Mouse (Mus musculus) megakaryocyte, adult 5-6 weeks (primary cell): Measurements from ENCODE around the gene Nphp3. TPM values are rescaled to one million over a fixed set of nuclear protein-coding genes. Genes with fewer than 3 reads are reported as not detected.

Experiments used
- ATAC-seq: 2 replicates; pipeline ENCODE4 v1.8.0; 2016; ENCODE audit warnings: mild to moderate bottlenecking, inconsistent platforms; ENCODE audit not compliant: poor library complexity, severe bottlenecking
- total RNA-seq, 2 experiments: library from RNA; stranded (forward) in 1 of 2; stranded (reverse) in 1 of 2; fragments of 153-499, 151-499 nt in 1 of 2; fragments of 221-1000, 200-1000 nt in 1 of 2; gene quantifications; 2 replicates each; pipeline versions ENCODE4 v1.2.3 to v1.2.4; 2015 to 2017

The Nphp3 gene
- total RNA-seq (2015) (1.2 and 3.5 TPM in 2 replicates), total RNA-seq (2017) (1.7 and 2.4 TPM in 2 replicates)

DNA sequence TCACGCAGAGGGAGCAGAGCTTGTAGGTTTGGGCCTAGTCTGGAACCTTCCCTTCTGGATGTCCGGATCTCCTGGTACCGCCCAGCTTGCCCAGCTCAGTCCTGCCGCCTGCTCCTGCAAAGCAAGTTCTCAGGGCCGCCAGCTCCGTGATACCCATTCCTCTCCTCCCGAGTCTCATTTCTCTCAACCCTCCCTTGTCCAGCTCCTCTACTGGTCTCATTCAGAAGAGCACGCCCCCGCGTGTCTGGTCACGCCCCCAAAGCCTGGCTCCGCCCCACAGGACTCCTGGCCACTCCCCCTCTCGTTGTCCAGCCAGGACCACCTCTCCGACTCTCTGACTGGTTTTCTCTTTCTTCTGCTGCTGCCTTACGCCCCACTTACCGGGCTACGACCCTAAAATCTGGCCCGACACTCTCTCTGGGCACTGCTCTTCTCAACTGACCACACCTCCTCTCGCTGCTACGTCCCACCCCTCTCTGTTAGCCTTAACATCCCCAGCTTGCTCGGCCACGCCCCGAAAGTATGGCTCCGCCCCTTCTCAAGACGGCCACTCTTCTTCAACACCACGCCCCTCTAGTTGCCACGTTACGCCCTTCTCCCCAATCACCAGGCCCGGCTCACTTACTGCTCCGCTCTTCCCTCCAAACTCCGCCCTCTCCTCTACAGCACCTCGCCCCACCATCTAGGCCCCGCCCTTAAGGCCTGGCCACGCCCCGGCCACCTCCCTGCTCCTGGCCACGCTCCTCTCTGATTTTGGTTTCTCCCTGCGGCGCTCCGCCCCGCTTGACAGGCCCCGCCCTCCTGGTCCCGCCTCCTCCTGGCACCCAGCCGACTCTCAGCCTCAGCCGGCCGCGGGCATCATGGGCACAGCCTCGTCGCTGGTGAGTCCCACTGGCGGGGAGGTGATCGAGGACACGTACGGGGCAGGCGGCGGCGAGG is at the start of gene Nphp3:
Gene Nphp3, plus strand, starts transcription at position 624 of the 939 bp plus-strand sequence.
- peak; percentile 91 for ATAC-seq

DNA sequence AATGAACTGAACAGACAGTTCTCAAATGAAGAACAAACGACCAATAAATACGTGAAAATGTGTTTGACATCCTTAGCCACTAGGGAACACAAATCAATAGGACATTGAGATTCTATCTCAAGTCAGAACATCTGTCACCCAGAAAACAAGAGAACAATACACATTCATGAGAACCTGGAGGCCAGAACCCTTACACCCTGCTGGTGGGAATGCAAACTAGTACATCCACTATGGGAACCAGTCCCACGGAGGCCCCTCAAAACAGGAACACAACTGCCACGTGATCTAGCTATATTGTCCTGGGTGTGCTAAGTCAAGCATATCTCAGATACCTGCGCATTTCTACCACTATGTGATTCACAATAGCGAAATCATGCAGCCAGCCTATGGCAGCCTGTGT is 43.6 kb upstream of the Nphp3 start:
- no peak for ATAC-seq

DNA sequence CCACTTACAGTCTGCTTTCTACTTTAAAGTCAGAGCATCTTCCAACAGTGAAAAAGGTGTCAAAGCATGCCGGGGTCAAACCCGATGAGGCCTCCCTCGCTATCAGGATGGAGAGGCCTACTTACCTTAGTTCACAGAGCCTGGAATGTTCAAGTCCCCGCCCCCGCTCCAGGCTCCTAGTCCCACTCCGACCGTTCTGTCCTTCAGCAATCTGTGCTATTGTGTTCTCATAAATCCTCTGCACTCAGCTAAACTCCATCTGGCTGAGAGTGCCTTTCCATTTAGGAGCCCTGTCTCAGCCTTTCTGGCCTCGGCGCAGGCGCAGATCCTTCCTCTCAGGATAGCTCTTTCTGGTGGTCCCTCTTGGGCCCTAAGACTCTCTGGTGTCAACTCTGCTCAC is 42.4 kb upstream of the Nphp3 start:
- ATAC-seq = no peak

DNA sequence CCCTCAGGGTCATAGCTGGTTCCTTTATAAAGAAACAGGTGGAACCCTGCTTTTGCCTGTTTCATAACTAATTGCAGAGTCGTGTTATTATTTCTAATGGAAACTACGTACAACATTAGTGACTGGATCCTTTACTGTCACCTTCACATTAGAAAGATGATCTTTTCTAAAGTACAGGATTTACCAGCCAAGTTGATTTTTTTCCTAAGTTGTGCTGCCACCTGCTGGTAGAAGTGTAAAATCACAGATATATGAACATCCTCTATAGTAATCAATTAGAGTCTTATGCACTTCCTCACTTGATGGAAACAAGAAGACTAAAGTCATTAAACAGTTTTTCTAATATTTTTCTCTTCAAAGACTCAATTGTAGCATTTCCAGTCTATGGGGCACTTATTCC is 5.8 kb upstream of the Nphp3 start:
- peak; percentile 85 for ATAC-seq

DNA sequence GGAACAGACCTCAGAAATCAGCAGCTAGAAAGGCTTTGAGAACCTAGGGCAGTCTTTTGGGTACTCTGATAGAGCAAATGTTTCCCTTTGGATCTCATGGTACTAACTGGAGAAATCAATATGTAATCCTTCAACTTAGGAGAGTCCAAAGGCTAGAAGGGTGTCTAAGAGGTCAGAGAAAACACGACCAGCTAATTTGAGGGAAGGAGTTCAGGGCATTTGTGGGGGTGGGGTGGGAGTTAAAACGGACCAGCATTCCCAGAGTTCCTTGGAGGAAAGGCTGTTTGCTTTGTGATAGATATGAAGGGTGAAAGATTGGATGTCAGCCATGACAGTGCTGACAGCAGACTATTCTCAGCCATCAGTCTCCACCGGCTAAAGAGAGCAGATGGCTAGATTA is 1.7 kb upstream of the Nphp3 start:
- ATAC-seq = no peak

DNA sequence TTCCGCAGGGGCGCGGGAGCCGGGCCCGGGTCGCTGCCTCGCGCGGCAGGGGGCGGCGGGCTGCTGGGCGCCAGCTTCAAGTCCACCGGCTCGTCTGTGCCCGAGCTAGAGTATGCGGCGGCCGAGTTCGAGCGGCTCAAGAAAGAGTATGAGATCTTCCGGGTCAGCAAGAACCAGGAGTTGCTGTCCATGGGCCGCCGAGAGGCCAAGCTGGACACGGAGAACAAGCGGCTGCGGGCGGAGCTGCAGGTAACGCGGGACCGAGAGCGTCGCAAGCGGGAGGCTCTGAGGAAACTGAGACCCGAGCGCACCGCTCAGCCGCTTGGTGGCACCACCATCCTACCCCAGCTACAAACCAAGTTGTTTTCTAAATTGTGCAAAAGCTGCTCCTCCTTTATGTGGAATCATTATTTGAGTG is 578 bp downstream of the Nphp3 start:
- peak; percentile 58 for ATAC-seq

DNA sequence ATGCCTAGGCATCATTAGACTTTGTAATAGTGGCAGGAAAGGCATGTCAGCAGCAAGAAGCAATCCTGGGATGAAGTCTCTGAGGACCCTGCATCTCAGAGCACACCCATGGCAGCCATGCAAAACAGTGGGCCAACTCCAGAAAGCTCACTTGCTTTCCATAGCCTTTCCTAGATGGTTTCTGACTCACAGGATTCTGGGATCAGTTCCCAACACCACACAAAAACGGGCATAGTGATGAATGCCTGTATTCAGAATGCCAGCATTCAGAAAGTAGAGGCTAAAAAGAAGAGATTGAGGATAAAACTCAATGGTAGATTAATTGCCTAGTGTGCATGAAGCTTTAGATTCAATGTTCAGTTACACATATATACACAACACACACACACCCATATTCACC is 12.2 kb downstream of the Nphp3 start:
- no peak for ATAC-seq

DNA sequence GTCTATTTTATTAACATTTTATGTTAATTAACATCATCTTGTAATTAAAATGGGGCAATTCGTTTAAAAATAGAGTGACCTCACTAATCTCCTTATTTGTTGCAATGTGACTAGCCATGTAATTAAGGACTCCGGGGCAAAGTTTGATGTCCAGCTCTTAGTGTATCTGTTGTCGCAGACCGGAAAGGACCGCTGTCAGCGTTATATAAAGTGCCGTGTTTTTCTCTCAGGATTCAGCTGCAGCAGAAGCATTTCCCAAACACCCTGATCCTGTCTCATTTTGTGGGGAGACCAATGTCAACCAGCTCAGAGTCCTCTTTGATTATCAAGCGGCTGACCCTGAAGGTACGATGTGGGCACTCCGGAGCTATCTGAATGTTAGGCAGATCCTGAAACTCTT is 18.7 kb downstream of the Nphp3 start:
- no peak for ATAC-seq

DNA sequence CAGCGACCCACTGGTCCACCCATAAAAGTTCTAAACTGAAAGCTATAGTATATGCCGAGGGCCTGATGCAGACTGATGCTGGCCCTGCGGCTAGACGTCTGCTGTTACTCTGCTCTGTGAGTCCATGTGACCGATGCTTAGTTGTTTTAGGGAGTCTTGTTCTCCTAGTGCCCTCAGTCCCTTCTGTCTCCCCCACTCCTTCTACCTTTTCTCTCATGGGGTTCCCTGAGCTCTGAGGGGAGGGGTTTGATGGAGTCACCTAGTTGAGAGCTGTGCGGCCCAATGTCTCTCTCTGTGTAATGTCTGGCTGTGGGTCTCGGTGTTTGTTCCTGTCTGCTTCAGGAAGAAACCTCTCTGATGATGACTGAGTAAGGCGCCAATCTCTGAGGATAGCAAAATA is 24.8 kb downstream of the Nphp3 start:
- ATAC-seq = no peak

DNA sequence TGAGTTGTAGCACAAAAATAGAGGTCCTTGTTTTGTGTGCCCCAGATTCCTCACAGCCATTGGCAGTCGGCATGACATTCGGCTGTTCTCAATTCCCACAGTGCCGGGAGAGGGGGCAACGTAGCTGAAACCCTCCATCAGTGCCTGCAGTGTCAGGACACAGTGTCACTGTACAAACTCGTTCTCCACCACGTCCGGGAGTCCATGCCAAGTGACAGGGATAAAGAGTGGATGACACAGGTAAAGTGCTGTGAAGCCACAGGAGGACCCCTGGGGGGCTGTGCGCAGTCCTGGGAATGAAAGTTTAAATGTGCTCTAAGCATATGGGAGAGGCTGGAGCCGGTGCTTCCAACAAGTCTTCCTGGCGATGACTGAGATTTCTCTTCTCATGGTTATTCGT is 27.5 kb downstream of the Nphp3 start:
- no peak for ATAC-seq

DNA sequence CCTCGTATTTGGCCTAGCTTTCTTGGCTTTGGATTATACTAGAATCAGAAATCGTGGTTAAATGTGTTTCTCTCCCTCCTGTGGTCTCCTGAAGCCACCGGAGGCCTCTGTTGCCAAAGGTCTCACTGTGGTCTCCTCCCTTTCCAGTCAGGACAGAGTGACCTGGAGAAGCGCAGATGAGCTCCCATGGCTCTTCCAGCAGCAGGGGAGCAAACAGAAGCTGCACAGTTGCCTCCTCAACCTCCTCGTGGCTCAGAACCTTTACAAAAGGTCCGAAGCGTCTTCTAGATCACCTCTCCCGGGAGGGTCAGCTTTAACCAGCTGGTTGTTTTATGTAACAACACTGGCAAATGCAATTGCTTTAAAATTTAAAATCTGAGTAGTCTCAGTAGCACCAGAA is 31.9 kb downstream of the Nphp3 start:
- no peak for ATAC-seq

DNA sequence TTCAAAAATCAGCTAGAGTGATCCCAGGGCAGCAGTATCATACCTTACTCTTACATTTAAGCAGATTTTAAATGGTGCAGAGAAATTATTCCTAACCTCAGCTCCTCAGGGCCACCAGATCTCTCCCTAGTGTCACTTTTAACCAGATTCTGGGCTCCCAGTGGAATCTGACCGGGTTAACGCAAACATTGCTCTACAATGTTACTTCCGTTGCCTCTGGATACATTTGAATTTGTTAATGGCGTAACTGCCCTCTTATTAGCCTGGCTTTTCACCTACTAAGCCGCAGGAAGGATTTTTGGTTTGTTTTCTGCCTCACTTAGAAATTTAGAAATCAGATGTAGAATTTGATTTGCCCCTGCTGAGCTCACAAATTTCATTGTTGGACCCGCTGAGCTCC is 32.4 kb downstream of the Nphp3 start:
- ATAC-seq = no peak

DNA sequence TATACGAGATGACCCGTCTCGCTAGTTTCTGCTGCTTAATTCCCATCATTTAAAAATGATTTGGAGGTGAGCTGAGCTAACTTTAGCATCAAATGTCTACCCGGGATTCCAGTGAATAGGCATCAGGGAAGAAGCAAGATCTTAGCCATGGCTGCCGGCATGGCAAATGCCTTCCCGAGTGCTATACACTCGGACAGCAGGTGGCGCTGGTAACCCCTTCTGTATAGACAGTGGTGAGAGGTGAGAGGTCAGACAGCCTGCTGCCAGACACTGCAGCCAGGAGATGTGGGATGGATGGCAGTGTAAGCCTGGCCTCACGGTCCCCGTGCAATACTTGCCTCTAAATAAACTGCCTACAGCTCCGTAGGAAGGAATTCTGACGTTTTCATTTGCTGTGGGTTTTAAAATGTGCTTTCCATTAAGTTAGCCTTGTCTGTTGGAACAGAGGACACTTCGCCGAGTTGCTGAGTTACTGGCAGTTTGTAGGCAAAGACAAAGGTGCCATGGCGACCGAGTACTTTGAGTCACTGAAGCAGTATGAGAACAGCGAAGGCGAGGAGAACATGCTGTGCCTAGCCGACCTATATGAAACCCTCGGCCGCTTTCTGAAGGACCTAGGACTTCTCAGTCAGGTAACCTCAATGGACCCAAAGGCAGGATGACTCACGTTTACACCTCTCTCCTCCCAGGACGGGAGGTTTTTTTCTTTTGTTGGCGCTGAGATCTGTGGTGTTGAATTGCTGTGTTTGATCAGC is 33.1 kb downstream of the Nphp3 start:
- peak; percentile 99 for ATAC-seq

DNA sequence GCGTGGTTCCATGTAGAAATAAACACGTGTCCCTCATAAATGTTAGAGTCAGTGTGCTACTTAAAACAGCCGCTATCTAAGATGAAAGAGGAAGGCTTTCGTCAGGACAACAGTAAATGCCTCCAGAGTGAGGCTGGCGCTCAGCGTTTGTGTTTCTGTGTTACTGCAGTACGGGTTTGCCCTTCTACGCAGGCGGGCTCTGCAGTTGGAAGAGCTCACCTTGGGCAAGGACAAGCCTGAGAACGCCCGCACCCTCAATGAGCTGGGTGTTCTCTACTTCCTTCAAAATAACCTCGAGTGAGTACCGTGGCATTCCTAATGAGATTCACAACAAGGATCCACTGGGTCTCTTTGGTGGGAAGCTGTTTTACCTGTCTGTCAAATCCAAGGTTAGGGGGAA is 35.9 kb downstream of the Nphp3 start:
- ATAC-seq = no peak

DNA sequence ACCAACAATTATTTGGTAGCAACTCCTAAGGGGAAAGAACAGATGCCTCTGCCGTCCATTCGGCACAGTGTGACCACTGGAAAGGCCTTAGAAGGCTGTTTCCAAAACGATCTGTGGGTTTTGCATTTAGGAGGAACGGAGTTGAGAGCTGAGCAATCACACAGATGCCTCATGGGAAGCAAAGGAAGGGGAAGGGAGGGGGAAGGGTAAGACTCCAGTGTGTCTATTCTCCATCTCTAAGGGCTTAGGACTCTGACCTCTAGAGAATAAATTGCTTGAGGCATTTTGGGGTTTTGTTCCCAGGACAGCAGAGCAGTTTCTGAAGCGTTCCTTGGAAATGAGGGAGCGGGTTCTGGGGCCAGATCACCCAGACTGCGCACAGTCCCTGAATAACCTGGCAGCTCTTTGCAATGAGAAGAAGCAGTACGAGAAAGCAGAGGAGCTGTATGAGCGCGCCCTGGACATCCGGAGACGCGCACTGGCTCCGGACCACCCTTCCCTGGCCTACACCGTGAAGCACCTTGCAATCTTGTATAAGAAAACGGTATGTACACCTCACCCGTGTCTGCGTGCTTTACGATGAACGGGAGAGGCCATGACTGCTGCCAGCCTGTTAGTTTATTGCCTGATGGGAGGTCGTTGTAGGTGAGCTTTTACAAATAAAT is 36.8 kb downstream of the Nphp3 start:
- no peak for ATAC-seq

DNA sequence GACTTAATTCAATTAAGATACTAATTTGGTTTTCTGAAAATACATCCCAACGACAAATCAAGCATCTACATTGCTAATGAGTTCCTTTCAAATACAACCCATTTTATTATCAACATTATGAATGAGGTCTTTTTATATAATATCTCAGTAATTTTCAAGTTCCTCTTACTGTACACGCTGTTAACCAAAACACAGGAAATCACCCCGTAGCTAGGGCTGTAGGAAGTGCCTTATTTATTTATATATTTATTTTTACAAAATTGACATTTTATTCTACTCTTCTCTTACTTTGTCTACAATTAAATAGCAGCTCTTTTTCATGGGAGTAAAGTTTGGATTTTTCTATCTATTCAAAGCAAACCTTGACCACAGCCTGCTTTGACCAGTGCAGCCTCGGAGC is 37.4 kb downstream of the Nphp3 start:
- no peak for ATAC-seq

DNA sequence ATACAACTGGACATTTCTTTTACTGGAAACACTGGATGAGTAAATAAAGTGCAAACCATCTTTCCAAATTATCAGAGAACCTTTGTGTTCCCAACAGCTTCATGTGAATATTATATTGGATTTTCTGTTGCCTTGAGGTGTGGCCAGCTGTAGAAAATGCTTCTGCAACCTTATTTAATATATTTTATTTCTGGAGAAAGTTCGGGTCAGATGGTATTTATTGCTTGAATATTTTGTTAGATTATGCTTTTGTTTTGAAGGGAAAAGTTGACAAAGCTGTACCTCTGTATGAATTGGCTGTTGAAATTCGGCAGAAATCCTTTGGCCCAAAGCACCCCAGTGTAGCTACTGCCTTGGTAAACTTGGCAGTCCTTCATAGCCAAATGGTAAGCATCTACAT is 38.0 kb downstream of the Nphp3 start, which contains the start of gene Gm28305:
Gene Gm28305, plus strand, starts transcription at position 301 of the 400 bp plus-strand sequence.
- ATAC-seq = no peak

DNA sequence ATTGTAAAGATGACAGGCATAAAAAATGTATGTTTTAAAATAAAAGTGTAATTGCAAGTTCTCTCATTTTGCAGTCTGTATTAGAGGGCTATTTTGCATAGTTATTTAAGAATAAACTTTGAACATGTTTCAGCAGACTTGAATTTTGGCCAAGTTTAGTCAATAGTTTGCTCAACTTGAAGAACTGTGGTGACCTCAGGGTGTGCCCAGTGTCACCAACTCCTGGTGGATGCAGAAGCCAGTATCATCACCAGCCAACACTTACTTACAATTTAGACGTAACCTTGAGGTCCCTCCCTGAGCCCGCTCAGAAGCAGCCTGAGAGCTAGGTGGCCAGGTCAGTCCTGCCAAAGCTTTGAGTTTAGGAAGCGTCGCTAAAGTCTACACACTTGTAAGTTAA is 41.3 kb downstream of the Nphp3 start:
- ATAC-seq = no peak

DNA sequence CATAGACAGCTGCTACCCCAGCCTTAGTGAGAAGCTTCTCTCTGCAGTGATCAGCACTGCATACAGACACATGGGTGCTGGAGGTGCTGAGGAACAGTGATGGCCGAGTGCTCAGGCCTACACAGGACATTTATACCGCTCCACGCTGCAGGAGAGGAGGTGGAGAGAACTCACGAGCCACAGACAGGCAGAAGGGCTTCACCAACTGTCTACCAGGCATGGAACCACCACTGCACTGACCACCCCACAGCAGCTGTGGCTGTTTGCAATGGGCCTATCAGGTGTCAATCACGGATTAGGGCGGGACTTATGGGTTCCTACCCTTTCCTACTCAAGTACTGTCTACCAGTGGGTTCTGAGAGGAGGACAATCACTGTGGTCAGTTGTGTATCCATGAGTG is 48.7 kb downstream of the Nphp3 start:
- no peak for ATAC-seq

DNA sequence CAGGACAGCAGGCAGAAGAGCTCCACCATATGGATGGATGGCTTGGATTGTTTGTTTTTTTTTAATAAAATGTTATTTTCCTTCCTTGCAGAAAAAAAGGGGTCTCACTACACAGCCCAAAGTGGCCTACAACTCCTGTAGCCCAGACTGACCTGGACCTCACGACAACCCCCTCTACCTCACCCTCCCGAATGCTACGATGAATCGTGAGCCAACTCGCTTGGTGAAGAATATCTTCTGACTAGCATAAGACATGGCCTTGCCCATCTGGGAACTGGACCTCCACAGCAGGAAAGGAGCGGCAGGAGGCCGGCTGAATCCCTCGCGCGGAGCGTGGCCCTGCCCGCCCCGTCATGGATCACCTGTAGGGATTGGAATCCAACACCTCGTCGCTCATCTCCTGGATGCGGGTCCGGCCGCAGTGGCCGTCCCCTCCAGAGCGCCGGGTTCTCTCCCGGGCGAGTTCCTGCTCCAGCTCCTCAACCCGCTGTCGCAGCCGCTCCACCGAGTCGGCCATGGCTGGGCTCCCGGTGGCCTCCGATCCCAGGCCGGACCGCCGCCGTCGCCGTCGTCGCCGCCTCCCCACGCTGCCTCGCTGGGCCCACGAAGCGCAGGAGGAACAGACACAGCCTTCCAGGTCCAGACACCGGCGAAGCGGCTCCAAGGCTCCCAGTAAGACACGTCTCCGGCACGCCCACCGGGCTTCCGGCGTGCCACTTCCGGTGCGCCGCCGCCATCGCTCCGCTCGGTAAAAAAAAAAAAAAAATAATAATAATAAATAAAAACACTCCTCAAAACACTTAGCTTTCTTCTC is 60.3 kb downstream of the Nphp3 start, which contains the start of gene Uba5:
Gene Uba5, minus strand, starts transcription at position 705 of the 814 bp plus-strand sequence.
- peak; percentile 89 for ATAC-seq
